Mouse (Mus musculus) brain, embryonic 14.5 days (tissue): ENCODE results near the gene Ppfibp1.

Source experiments
- CTCF ChIP-seq: fragments of 200-500 bp; IDR thresholded peaks from 2 replicates; pipeline ENCODE4 v1.5.1; 2012; ENCODE audit warnings: inconsistent platforms, mild to moderate bottlenecking, moderate library complexity, borderline replicate concordance; ENCODE audit not compliant: insufficient read depth, insufficient read length; ENCODE audit errors: extremely low read depth
- POLR2A ChIP-seq: fragments of 200-500 bp; IDR thresholded peaks from 2 replicates; pipeline ENCODE4 v1.6.1; 2012; ENCODE audit warnings: mild to moderate bottlenecking, inconsistent platforms, borderline replicate concordance; ENCODE audit not compliant: poor library complexity, insufficient read depth, insufficient read length, severe bottlenecking; ENCODE audit errors: extremely low read depth

- no peak for TF ChIP-seq CTCF
- no peak for TF ChIP-seq POLR2A
These were observed 33.1 kb upstream of the Ppfibp1 start for GRCm38 (mm10) chr6:146855185-146855584.
